Mouse (Mus musculus): ENCODE measurements around the gene Gm20708.

Gm20708 gene

GRCm38 (mm10) chr11:117865988-117866387, 56.5 kb downstream of the Gm20708 start:
- DNase-seq (ENCODE audit: low spot score) = no peak

- DNase-seq (ENCODE audit: low spot score) = peak; percentile 84
These were observed 61.4 kb downstream of the Gm20708 start for GRCm38 (mm10) chr11:117870688-117871365.

- DNase-seq (ENCODE audit: low spot score) = no peak
These were observed 61.9 kb downstream of the Gm20708 start for GRCm38 (mm10) chr11:117871376-117871775.

GRCm38 (mm10) chr11:117871911-117872584, 62.6 kb downstream of the Gm20708 start:
- DNase-seq (ENCODE audit: low spot score) = peak; percentile 49

- peak; percentile 88 for DNase-seq (ENCODE audit: low spot score)
These were observed 63.6 kb downstream of the Gm20708 start, which contains the start of gene Tha1 for GRCm38 (mm10) chr11:117872861-117873608. Gene Tha1, minus strand, starts transcription at chr11:117873481.

- DNase-seq (ENCODE audit: low spot score) = no peak
These were observed 65.0 kb downstream of the Gm20708 start for GRCm38 (mm10) chr11:117874419-117874818.

- no peak for DNase-seq (ENCODE audit: low spot score)
These were observed 66.2 kb downstream of the Gm20708 start for GRCm38 (mm10) chr11:117875681-117876080.

- peak; percentile 41 for DNase-seq (ENCODE audit: low spot score)
These were observed 68.7 kb downstream of the Gm20708 start for GRCm38 (mm10) chr11:117877917-117878745.

- DNase-seq (ENCODE audit: low spot score) = no peak
These were observed 69.4 kb downstream of the Gm20708 start for GRCm38 (mm10) chr11:117878892-117879291.

GRCm38 (mm10) chr11:117879676-117880075, 70.2 kb downstream of the Gm20708 start:
- no peak for DNase-seq (ENCODE audit: low spot score)

GRCm38 (mm10) chr11:117880336-117880976, 71.0 kb downstream of the Gm20708 start:
- no peak for DNase-seq (ENCODE audit: low spot score)

- DNase-seq (ENCODE audit: low spot score) = no peak
These were observed 71.5 kb downstream of the Gm20708 start for GRCm38 (mm10) chr11:117880977-117881358.

GRCm38 (mm10) chr11:117881787-117882186, 72.3 kb downstream of the Gm20708 start:
- peak; percentile 88 for DNase-seq (ENCODE audit: low spot score)

- DNase-seq (ENCODE audit: low spot score) = peak; percentile 60
These were observed 72.7 kb downstream of the Gm20708 start for GRCm38 (mm10) chr11:117882208-117882607.

- peak; percentile 52 for DNase-seq (ENCODE audit: low spot score)
These were observed 76.5 kb downstream of the Gm20708 start for GRCm38 (mm10) chr11:117886000-117886399.

- DNase-seq (ENCODE audit: low spot score) = no peak
These were observed 78.8 kb downstream of the Gm20708 start for GRCm38 (mm10) chr11:117888168-117888852.

- no peak for DNase-seq (ENCODE audit: low spot score)
These were observed 79.7 kb downstream of the Gm20708 start for GRCm38 (mm10) chr11:117888853-117889822.
